Mouse (Mus musculus): ENCODE measurements at regions not wholly inside any gene's neighbourhood (a gene's known extent, or its start where the extent isn't known, plus 50 kb on each side); places are given as distances from the start of the nearest gene placed in this dataset.

- DNase-seq (ENCODE audit: extremely low spot score, low read depth, low spot score): no peak
Measured at GRCm38 (mm10) chr4:71259897-71260296, 497.9 kb downstream of the Gm11232 start.

GRCm38 (mm10) chr4:71230497-71230872, 527.3 kb downstream of the Gm11232 start:
- no peak for DNase-seq (ENCODE audit: extremely low spot score, low read depth, low spot score)

- no peak for DNase-seq (ENCODE audit: extremely low spot score, low read depth, low spot score)
Measured at GRCm38 (mm10) chr4:71229796-71230496, 527.8 kb downstream of the Gm11232 start.

GRCm38 (mm10) chr4:71226653-71227052, 531.1 kb downstream of the Gm11232 start:
- DNase-seq (ENCODE audit: extremely low spot score, low read depth, low spot score): no peak

- no peak for DNase-seq (ENCODE audit: extremely low spot score, low read depth, low spot score)
Measured at GRCm38 (mm10) chr4:71218060-71218459, 539.7 kb downstream of the Gm11232 start.

- no peak for DNase-seq (ENCODE audit: extremely low spot score, low read depth, low spot score)
Measured at GRCm38 (mm10) chr4:71187801-71188200, 570.0 kb downstream of the Gm11232 start.

- no peak for DNase-seq (ENCODE audit: extremely low spot score, low read depth, low spot score)
Measured at GRCm38 (mm10) chr4:71177661-71178060, 580.1 kb downstream of the Gm11232 start.

GRCm38 (mm10) chr4:71165802-71166201, 592.0 kb downstream of the Gm11232 start:
- no peak for DNase-seq (ENCODE audit: extremely low spot score, low read depth, low spot score)

GRCm38 (mm10) chr4:71131670-71132317, 597.0 kb upstream of the Megf9 start:
- DNase-seq (ENCODE audit: extremely low spot score, low read depth, low spot score): no peak

- DNase-seq (ENCODE audit: extremely low spot score, low read depth, low spot score): peak; percentile 99
Measured at GRCm38 (mm10) chr4:71130946-71131669, 596.3 kb upstream of the Megf9 start.

GRCm38 (mm10) chr4:71129306-71129705, 594.5 kb upstream of the Megf9 start:
- DNase-seq (ENCODE audit: extremely low spot score, low read depth, low spot score): no peak

Data from hindlimb bud, embryonic 11.5 days (tissue).